Mouse (Mus musculus) hindbrain, postnatal 0 days (tissue): Measurements from ENCODE around the gene Srd5a3. TPM values are rescaled to one million over a fixed set of nuclear protein-coding genes. Genes with fewer than 3 reads are reported as not detected.
"Not testable (repeated sequence)": the region's sequence is repeated elsewhere in the genome, so short reads cannot be mapped to it uniquely, and the experiment has no call there.

Experiments
- ATAC-seq: fragments of 200-750 bp; cut with Nextera tagmentation; 2 replicates; pipeline ENCODE4 v1.8.0; 2017; ENCODE audit warnings: mild to moderate bottlenecking, moderate TSS enrichment, moderate library complexity
- DNase-seq: peaks from one replicate; pipeline ENCODE4 v3.0.0-alpha.2; 2015; ENCODE audit warnings: low spot score
- H3K27ac ChIP-seq: fragments of 300-500 bp; sonication (generic); 2 replicates; pipeline ENCODE4 v1.5.1; 2014; ENCODE audit warnings: mild to moderate bottlenecking
- H3K27me3 ChIP-seq: fragments of 300-500 bp; sonication (generic); 2 replicates; pipeline ENCODE4 v1.6.1; 2014; ENCODE audit warnings: low read length, mixed read lengths; ENCODE audit not compliant: insufficient read depth
- H3K36me3 ChIP-seq: fragments of 300-500 bp; sonication (generic); 2 replicates; pipeline ENCODE4 v1.6.1; 2014; ENCODE audit warnings: low read length, mixed read lengths; ENCODE audit not compliant: insufficient read depth
- H3K4me1 ChIP-seq: fragments of 300-500 bp; sonication (generic); 2 replicates; pipeline ENCODE4 v1.6.1; 2014; ENCODE audit warnings: antibody characterized with exemption, low read length, mixed read lengths; ENCODE audit not compliant: insufficient read depth
- H3K4me2 ChIP-seq: fragments of 300-500 bp; sonication (generic); 2 replicates; pipeline ENCODE4 v1.6.1; 2014; ENCODE audit warnings: low read depth, mild to moderate bottlenecking, low read length, moderate library complexity, mixed read lengths
- H3K4me3 ChIP-seq: fragments of 300-500 bp; sonication (generic); 2 replicates; pipeline ENCODE4 v1.5.1; 2014; ENCODE audit warnings: low read length
- H3K9ac ChIP-seq: fragments of 300-500 bp; sonication (generic); replicated peaks from 2 replicates; pipeline ENCODE4 v1.6.1; 2014; ENCODE audit warnings: mild to moderate bottlenecking, low read length, moderate library complexity, mixed read lengths
- H3K9me3 ChIP-seq: fragments of 300-500 bp; sonication (generic); 2 replicates; pipeline ENCODE4 v1.6.1; 2016; ENCODE audit warnings: low read length, mixed read lengths
- CTCF ChIP-seq: IDR thresholded peaks from 2 replicates; pipeline ENCODE4 v1.5.1; 2016; ENCODE audit warnings: antibody characterized with exemption, control low read depth, low read depth
- whole genome bisulfite sequencing: fragments of 180-500 bp; shearing (Covaris S2); extraction: QIAGEN DNeasy Blood & Tissue Kit; methylation state at CpG from one replicate; pipeline ENCODE4 v1.1.7; 2014; 5-methylcytosine and 5-hydroxymethylcytosine counted together
- polyA plus RNA-seq: library from polyadenylated mRNA; unstranded; fragments of >200 nt; fragmentation: Nextera tagmentation; extraction: Ambion mirVana; gene quantifications from 2 replicates; pipeline ENCODE4 v1.2.1, GENCODE M21; 2015
- total RNA-seq: library from RNA; depleted of rRNA; stranded (reverse); fragments of >200 nt; gene quantifications from 2 replicates; pipeline ENCODE4 v1.2.3, GENCODE M21; 2014; rRNA removed

Srd5a3 gene
- total RNA-seq: 16.3 and 17.6 TPM in 2 replicates
- 22.2 and 22.9 TPM in 2 replicates for polyA plus RNA-seq

GRCm38 (mm10) chr5:76139808-76140729 lies at the start of gene Srd5a3:
TSS of gene Srd5a3 (plus strand) at chr5:76140271.
- TF ChIP-seq CTCF: peak; percentile 70
- Histone ChIP-seq H3K4me3 (peak within 1 kb of the TSS; percentile 72), H3K4me1 (peaks cover 10% of the 10 kb centered on the region; the same call in 1 of the 2 replicates), H3K36me3 (no peaks in the 10 kb centered on the region), H3K9ac (peak within 1 kb of the TSS; percentile 83), H3K27me3 (no peaks in the 10 kb centered on the region), H3K27ac (peak within 1 kb of the TSS; percentile 95), H3K4me2 (peak within 1 kb of the TSS; percentile 79), H3K9me3 (no peaks in the 10 kb centered on the region)
- WGBS: 1% methylated on average over 54 of the region's 69 CpGs
- peak; percentile 95 for ATAC-seq
- peak; percentile 95 for DNase-seq

GRCm38 (mm10) chr5:76103809-76104208 lies 36.3 kb upstream of the Srd5a3 start:
- H3K4me3 ChIP-seq, DNase-seq, H3K9me3 ChIP-seq, H3K27ac ChIP-seq, H3K4me2 ChIP-seq, ATAC-seq, H3K9ac ChIP-seq, H3K36me3 ChIP-seq, H3K27me3 ChIP-seq, H3K4me1 ChIP-seq: not testable (repeated sequence)
- 82% methylated on average over 5 of the region's 5 CpGs for WGBS

DNA sequence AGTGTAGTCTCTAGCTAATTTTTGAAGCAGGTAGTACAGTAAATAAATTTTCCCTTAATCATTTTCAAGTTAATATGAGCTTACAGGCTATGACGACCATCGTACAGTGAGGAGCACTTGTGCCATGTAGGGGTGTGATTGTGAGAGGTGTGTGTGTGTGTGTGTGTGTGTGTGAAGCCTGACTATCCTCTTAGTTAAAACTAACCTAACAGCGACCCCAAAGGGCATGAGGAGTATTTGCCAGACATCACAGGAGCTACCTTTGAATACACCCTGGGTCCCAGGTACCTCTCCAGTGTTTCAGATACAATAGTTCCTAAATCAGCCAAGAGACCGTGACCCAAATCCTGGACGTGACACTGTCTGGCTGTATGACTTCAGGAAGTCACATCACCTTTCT lies 32.8 kb upstream of the Srd5a3 start:
- ATAC-seq: no peak
- no peaks in the 10 kb centered on the region for H3K36me3 ChIP-seq
- H3K27me3 ChIP-seq: no peaks in the 10 kb centered on the region
- no peaks in the 10 kb centered on the region for H3K4me1 ChIP-seq
- no peak overlapping the region for H3K27ac ChIP-seq
- 77% methylated on average over 5 of the region's 5 CpGs for WGBS
- H3K9ac ChIP-seq: no peak overlapping the region
- H3K9me3 ChIP-seq: no peaks in the 10 kb centered on the region
- H3K4me2 ChIP-seq: no peak overlapping the region
- TF ChIP-seq CTCF: no peak
- no peak for DNase-seq
- no peak overlapping the region for H3K4me3 ChIP-seq

DNA sequence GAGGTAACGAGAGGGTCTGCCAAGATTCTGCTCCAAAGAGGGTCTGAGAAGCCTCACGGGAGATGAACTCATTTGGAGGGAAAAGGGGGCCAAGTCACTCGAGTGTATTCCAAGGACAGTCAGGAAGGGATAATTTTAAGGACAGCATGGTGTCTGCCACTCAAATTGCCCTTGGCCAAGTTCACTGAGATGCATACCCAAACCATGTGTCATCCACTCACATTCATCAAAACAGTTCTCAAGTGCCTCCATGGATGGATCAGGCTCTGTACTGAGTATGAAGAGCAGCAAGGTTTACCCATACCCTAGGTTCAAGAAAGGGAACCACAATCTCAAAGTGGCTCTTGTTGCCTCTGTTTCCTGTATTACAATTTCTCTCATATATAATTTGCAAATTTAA lies 31.6 kb upstream of the Srd5a3 start:
- no peak for DNase-seq
- ATAC-seq: no peak
- no peak overlapping the region for H3K4me3 ChIP-seq
- no peak overlapping the region for H3K9ac ChIP-seq
- no peak overlapping the region for H3K27ac ChIP-seq
- WGBS: 65% methylated on average over 3 of the region's 3 CpGs
- no peaks in the 10 kb centered on the region for H3K9me3 ChIP-seq
- no peak overlapping the region for H3K4me2 ChIP-seq
- H3K27me3 ChIP-seq: no peaks in the 10 kb centered on the region
- H3K4me1 ChIP-seq: no peaks in the 10 kb centered on the region
- H3K36me3 ChIP-seq: no peaks in the 10 kb centered on the region
- no peak for TF ChIP-seq CTCF

DNA sequence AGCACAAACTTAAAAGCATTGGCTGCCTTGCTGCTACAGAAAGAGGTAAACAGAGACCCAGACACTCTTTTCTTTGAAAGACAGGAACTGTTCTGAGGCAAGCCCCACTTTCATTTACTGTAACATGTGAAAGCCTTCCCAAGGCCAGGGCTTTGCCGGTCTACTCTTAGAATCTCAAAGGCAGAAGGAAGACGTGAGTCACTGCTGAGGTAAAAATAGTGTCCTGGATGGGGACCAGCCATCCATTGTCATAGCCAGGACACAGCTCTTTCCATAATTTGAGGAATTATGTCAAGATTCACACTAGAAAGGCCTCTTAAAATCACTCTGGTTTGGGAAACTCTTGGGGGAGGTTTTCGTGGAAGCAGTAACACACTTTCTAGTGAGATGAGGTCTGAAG lies 28.9 kb upstream of the Srd5a3 start:
- Histone ChIP-seq H3K27me3 (no peaks in the 10 kb centered on the region), H3K9ac (no peak overlapping the region), H3K4me2 (no peak overlapping the region), H3K27ac (no peak overlapping the region), H3K4me3 (no peak overlapping the region), H3K4me1 (no peaks in the 10 kb centered on the region), H3K9me3 (no peaks in the 10 kb centered on the region), H3K36me3 (no peaks in the 10 kb centered on the region)
- DNase-seq (no peak), ATAC-seq (no peak)
- no peak for TF ChIP-seq CTCF
- WGBS: 91% methylated on average over 3 of the region's 3 CpGs

DNA sequence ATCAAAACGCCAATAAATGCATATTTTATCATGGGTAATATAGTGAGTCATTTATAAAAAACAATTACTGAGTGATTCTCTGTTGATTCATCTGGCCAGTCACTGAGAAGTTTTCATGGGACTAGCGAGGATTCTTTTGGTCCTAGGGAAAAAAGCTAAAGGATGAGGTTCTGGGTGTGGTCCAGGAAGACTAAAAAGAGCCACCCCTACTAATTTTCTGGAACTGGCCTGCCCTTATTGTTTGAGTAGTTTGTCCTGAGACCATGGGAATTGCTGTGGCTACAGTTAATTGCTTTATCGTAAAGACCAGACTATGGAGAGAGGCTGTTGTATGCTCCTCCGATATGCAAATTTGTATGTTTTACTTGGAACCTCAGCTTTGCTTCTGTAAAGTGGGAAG lies 28.1 kb upstream of the Srd5a3 start:
- Histone ChIP-seq H3K27ac (no peak overlapping the region), H3K36me3 (no peaks in the 10 kb centered on the region), H3K4me1 (no peaks in the 10 kb centered on the region), H3K4me3 (no peak overlapping the region), H3K9me3 (no peaks in the 10 kb centered on the region), H3K9ac (no peak overlapping the region), H3K4me2 (no peak overlapping the region), H3K27me3 (no peaks in the 10 kb centered on the region)
- DNase-seq: no peak
- 82% methylated on average over 4 of the region's 4 CpGs for WGBS
- no peak for ATAC-seq
- TF ChIP-seq CTCF: no peak

GRCm38 (mm10) chr5:76115436-76116041 lies 24.5 kb upstream of the Srd5a3 start:
- TF ChIP-seq CTCF: no peak
- WGBS: 67% methylated on average over 8 of the region's 8 CpGs

More at GRCm38 (mm10) chr5:76115436-76116041, 24.5 kb upstream of the Srd5a3 start:
- DNase-seq (no peak), ATAC-seq (no peak)
- Histone ChIP-seq H3K9ac (no peak overlapping the region), H3K4me3 (no peak overlapping the region), H3K36me3 (no peaks in the 10 kb centered on the region), H3K27me3 (no peaks in the 10 kb centered on the region), H3K4me2 (no peak overlapping the region), H3K27ac (no peak overlapping the region), H3K9me3 (no peaks in the 10 kb centered on the region), H3K4me1 (no peaks in the 10 kb centered on the region)
